Mouse (Mus musculus) lung, postnatal 0 days (tissue): ENCODE results near the gene Gna11.

Experiments used
- CTCF ChIP-seq: IDR thresholded peaks from 2 replicates; pipeline ENCODE4 v1.5.1; 2016; ENCODE audit warnings: antibody characterized with exemption, mild to moderate bottlenecking
- EP300 ChIP-seq: IDR thresholded peaks from 2 replicates; pipeline ENCODE4 v1.6.1; 2016; ENCODE audit warnings: antibody characterized with exemption, mild to moderate bottlenecking, control low read depth

- TF ChIP-seq CTCF = no peak
- no peak for TF ChIP-seq EP300
Observed at GRCm38 (mm10) chr10:81542727-81543460, 2.1 kb downstream of the Gna11 start.
